Mouse (Mus musculus) thymus, adult 18-20 months (tissue): ENCODE measurements around the gene Ankrd39.

ENCODE experiments used
- DNase-seq, 2 experiments: peaks; one replicate each; pipeline ENCODE4 v3.0.0; 2022; ENCODE audit warnings: mixed read lengths in 2 of 2

The Ankrd39 gene

DNA sequence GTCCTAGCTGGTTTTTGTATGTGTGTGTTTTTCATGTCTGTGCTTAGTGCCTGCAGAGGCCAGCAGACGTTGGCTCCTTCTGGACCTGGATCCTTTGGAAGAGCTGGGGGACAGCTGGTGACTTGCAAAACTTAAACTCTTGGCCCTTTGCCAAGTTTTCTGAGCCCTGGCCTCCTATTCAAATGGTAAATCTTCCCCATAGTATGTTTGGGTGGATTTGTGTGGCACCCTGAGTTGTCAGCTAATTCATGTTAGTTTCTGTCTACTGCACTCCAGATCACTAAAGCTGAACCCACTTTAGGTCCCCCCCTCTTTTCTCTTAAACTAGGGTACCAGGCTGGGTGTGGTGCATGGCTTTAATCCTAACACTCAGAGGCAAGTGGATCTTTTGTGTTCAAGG, 18.9 kb downstream of the Ankrd39 start:
- no peak for DNase-seq

DNA sequence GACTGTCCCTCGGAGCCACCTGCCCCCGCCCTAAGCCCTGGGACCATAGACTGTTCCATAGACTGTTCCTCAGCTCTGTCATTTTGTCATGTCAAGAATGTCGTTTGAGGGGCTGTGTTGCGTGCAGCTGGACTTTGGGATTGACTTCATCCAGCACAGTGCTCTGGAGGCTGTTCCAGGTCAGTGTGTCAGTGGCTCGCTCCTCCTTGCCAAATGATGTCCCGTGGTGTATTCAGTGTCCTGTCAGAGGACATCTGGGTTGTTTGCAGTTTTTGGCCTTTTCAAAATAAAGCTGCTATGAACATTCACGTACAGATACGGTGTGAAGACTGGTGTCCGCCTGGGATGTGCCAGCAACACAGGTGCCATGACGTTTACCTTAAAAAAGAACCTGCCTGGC, 20.3 kb downstream of the Ankrd39 start:
- DNase-seq: no peak

- no peak for DNase-seq
These were observed 21.5 kb downstream of the Ankrd39 start for GRCm38 (mm10) chr1:36525774-36526173.

- no peak for DNase-seq
These were observed 23.2 kb downstream of the Ankrd39 start for GRCm38 (mm10) chr1:36524058-36524457.

- no peak for DNase-seq
These were observed 23.8 kb downstream of the Ankrd39 start for GRCm38 (mm10) chr1:36523332-36524013.

DNA sequence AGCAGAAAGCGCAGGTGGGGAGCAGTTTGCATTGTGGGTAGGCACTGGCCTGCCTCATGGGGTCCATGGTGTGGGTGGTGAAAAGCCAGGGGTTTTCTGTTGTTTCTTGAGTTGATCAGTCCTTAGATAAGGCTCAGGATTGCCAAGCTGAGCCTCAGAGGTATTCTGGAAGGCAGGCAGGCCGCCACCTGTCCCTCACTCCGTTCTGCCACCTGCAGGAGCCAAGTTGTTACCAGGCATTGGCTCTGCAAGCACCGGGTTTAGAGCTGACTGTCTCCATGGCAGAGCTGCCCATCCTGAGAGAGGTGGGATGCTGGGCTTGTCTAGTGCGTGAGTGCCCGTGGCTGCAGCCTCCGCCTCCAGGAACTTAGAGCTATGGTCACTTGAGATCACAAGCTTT, 25.0 kb downstream of the Ankrd39 start:
- no peak for DNase-seq

DNA sequence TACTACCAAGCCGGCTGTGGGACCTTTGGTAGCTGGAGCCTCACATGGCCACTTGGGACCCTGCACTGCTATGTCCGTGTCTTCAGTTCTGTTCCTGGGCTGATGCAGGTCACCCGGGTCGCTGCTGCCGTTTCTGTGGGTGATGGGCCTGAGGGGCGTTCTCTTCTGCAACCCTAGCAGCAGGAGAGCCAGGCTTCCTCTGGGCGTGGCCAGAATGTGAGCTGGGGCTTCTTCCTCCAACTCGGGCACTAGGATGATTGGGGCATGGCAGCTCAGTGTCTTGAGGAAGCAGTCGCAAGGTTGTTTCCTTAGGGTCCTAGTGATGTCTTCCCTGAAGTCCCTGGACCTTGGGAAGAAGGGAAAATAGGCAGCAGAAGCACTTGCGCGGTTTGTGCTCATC, 27.6 kb downstream of the Ankrd39 start:
- no peak for DNase-seq

- DNase-seq: no peak
These were observed 29.0 kb downstream of the Ankrd39 start for GRCm38 (mm10) chr1:36518259-36518658.

- no peak for DNase-seq
These were observed 33.5 kb downstream of the Ankrd39 start for GRCm38 (mm10) chr1:36513718-36514117.

DNA sequence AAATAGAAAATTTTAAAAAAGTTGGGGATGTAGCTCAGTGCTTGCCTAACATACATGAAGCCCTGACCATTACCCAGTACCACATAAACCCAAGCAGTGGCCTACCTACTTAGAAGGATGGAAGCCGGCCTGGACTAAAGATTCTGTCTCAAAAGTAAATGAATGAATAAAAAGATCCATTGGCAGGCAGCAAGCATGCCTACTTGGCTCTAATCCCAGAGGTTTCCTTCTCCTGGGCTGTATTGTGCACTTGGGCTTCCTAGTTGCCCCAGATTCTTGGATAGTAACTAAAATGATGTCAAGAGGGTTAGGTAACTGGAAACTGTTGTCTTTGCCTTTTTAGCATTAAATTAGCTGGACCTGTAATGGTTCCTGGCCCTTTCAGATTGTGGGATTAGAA, 33.9 kb downstream of the Ankrd39 start:
- no peak for DNase-seq

GRCm38 (mm10) chr1:36512966-36513280, 34.3 kb downstream of the Ankrd39 start:
- DNase-seq: no peak

GRCm38 (mm10) chr1:36512089-36512965, 34.9 kb downstream of the Ankrd39 start:
- DNase-seq: peak; percentile 47 to 49

DNA sequence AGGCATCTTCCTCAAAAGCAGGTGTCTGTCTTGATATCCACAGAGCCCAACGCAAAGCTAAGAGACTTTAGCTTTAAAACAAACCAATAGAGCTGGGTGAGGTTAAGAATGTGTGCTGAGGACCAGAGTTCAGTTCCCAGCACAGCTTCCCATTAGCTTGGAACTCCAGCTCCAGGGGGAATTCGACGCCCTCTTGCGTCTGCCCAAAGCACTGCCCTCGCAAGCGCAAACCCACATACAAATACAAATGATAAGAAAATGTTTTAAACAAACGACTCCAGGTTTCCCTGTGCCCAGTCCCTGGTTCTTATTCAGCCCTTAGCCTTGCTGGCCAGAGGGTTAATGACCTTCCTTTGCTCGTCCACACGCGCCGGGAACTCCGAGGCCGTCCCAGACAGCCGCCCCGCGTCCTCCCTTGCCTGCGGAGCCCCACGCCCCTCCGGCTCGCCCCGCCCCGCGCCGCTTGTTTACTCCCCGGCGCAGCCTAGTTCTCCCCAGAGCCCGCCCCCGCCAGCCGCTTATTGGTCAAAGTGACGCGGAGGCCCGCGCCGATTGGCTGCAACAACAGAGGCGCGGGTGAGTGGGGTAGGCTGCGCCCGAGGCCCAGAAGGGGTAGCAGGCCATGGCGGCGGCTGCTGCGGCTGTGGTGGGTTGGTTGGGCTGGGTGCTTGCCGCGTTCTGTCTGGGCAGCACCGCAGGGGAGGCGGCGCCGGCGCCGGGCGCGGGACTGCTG, 35.8 kb downstream of the Ankrd39 start, which contains the start of gene Cnnm3:
Gene Cnnm3, plus strand, starts transcription at position 579 of the 733 bp plus-strand sequence.
- DNase-seq: peak; percentile 99

DNA sequence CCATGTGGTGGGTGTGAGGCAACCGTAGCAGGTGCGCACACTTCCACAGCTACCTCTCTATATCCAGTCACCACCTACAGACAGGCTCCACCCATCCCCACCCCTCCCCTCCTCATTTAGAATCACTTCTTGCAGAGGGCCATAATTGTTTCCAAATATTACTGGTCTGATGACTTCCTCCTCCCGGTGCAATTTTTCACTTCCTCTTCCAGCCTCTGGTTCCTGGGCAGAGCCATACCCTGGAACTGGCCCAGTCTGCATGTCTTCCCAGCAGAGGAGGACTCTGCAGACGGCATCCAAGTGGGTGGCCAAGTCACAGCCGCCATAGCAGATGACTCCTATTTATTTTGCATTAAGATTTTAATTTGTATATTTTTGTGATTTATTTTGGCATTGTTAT, 39.0 kb downstream of the Ankrd39 start:
- DNase-seq: no peak

- DNase-seq: peak; percentile 26 to 43
These were observed 46.0 kb downstream of the Ankrd39 start for GRCm38 (mm10) chr1:36501261-36501660.

GRCm38 (mm10) chr1:36497312-36497711, 49.9 kb downstream of the Ankrd39 start:
- no peak for DNase-seq

- no peak for DNase-seq
These were observed 50.5 kb downstream of the Ankrd39 start for GRCm38 (mm10) chr1:36496719-36497118.

GRCm38 (mm10) chr1:36493299-36493698, 53.9 kb downstream of the Ankrd39 start:
- DNase-seq: no peak

GRCm38 (mm10) chr1:36492416-36493139, 54.7 kb downstream of the Ankrd39 start:
- DNase-seq: no peak

GRCm38 (mm10) chr1:36489661-36490060, 57.6 kb downstream of the Ankrd39 start:
- no peak for DNase-seq
